Mouse (Mus musculus) T-cell, adult 2 months (primary cell): ENCODE data around the gene Rasl11a.

Experiments
- DNase-seq: peaks from one replicate; pipeline ENCODE4 v3.0.0; 2022; ENCODE audit warnings: low spot score

Rasl11a gene

GRCm38 (mm10) chr5:146844945-146845365 lies at the start of gene Rasl11a:
TSS of gene Rasl11a (plus strand) at chr5:146845071.
- peak; percentile 32 for DNase-seq

- no peak for DNase-seq
Observed at GRCm38 (mm10) chr5:146795728-146796127, 49.1 kb upstream of the Rasl11a start.

- DNase-seq: no peak
Observed at GRCm38 (mm10) chr5:146798031-146798430, 46.8 kb upstream of the Rasl11a start.

GRCm38 (mm10) chr5:146806004-146806430 lies 38.9 kb upstream of the Rasl11a start:
- no peak for DNase-seq

GRCm38 (mm10) chr5:146809951-146810350 lies 34.9 kb upstream of the Rasl11a start:
- DNase-seq: no peak

GRCm38 (mm10) chr5:146812866-146813265 lies 32.0 kb upstream of the Rasl11a start:
- no peak for DNase-seq

- no peak for DNase-seq
Observed at GRCm38 (mm10) chr5:146813421-146813820, 31.4 kb upstream of the Rasl11a start.

- no peak for DNase-seq
Observed at GRCm38 (mm10) chr5:146815394-146815793, 29.5 kb upstream of the Rasl11a start.

GRCm38 (mm10) chr5:146817583-146817982 lies 27.3 kb upstream of the Rasl11a start:
- no peak for DNase-seq

GRCm38 (mm10) chr5:146818906-146819623 lies 25.8 kb upstream of the Rasl11a start:
- DNase-seq: no peak

GRCm38 (mm10) chr5:146823005-146823404 lies 21.9 kb upstream of the Rasl11a start:
- DNase-seq: no peak

- peak; percentile 28 for DNase-seq
Observed at GRCm38 (mm10) chr5:146829528-146829927, 15.3 kb upstream of the Rasl11a start.

- DNase-seq: no peak
Observed at GRCm38 (mm10) chr5:146832435-146832768, 12.5 kb upstream of the Rasl11a start.

- peak; percentile 94 for DNase-seq
Observed at GRCm38 (mm10) chr5:146832769-146833448, 12.0 kb upstream of the Rasl11a start, which contains the start of gene Rpl21. TSS of gene Rpl21 (plus strand) at chr5:146832890.

GRCm38 (mm10) chr5:146833673-146834201 lies 11.1 kb upstream of the Rasl11a start:
- DNase-seq: no peak

- no peak for DNase-seq
Observed at GRCm38 (mm10) chr5:146834959-146835358, 9.9 kb upstream of the Rasl11a start.

GRCm38 (mm10) chr5:146837967-146838720 lies 6.7 kb upstream of the Rasl11a start:
- no peak for DNase-seq

- no peak for DNase-seq
Observed at GRCm38 (mm10) chr5:146838836-146839648, 5.8 kb upstream of the Rasl11a start.

- no peak for DNase-seq
Observed at GRCm38 (mm10) chr5:146839760-146840159, 5.1 kb upstream of the Rasl11a start.

- no peak for DNase-seq
Observed at GRCm38 (mm10) chr5:146840422-146840821, 4.4 kb upstream of the Rasl11a start.

GRCm38 (mm10) chr5:146841301-146841700 lies 3.6 kb upstream of the Rasl11a start:
- DNase-seq: no peak

GRCm38 (mm10) chr5:146841996-146842395 lies 2.9 kb upstream of the Rasl11a start:
- DNase-seq: no peak
